Mouse (Mus musculus) bone marrow, adult 2 months (tissue): ENCODE measurements around the gene Sp2. TPM values are rescaled to one million over a fixed set of nuclear protein-coding genes. Genes with fewer than 3 reads are reported as not detected.

ENCODE experiments used
- H3K27ac ChIP-seq: fragments of 200-500 bp; 2 replicates; pipeline ENCODE4 v1.5.1; 2012; ENCODE audit warnings: low read depth, mild to moderate bottlenecking, control low read depth, inconsistent platforms, low read length; ENCODE audit not compliant: control insufficient read depth, poor library complexity, insufficient read depth
- H3K4me1 ChIP-seq: fragments of 200-500 bp; 2 replicates; pipeline ENCODE4 v1.6.1; 2011; ENCODE audit warnings: low read length; ENCODE audit not compliant: control insufficient read depth, insufficient read depth
- H3K4me3 ChIP-seq: fragments of 200-500 bp; replicated peaks from 2 replicates; pipeline ENCODE3; 2011; ENCODE audit warnings: mild to moderate bottlenecking, low read depth, low read length, control low read depth; ENCODE audit not compliant: control insufficient read depth
- CTCF ChIP-seq: fragments of 200-500 bp; IDR thresholded peaks from 2 replicates; pipeline ENCODE4 v1.5.1; 2011; ENCODE audit warnings: low read length, control low read depth; ENCODE audit not compliant: control insufficient read depth, insufficient read depth
- POLR2A ChIP-seq: fragments of 200-500 bp; IDR thresholded peaks from 2 replicates; pipeline ENCODE4 v1.6.1; 2011; ENCODE audit warnings: low read depth, mild to moderate bottlenecking, control low read depth, low read length, borderline replicate concordance; ENCODE audit not compliant: control insufficient read depth
- WGBS: fragments of 180-500 bp; shearing (Covaris S2); methylation state at CpG from one replicate; pipeline ENCODE4 v1.1.7; 2018; 5-methylcytosine and 5-hydroxymethylcytosine counted together
- polyA plus RNA-seq: library from polyadenylated mRNA; stranded (reverse); fragments of >200 nt; gene quantifications from 2 replicates; pipeline ENCODE4 v1.2.4, GENCODE M21; 2011; ENCODE audit warnings: low replicate concordance; ENCODE audit not compliant: missing spikeins, insufficient read depth, insufficient read length

Gene Sp2
- polyA plus RNA-seq, 1 experiment: 16.9 TPM

GRCm38 (mm10) chr11:96969280-96969722 is 13.5 kb downstream of the Sp2 start:
- peaks cover 18% of the 10 kb centered on the region for H3K4me1 ChIP-seq
- no peak for TF ChIP-seq CTCF
- 65% methylated on average over 5 of the region's 5 CpGs for WGBS
- peak overlapping the region; percentile 26 for H3K27ac ChIP-seq
- H3K4me3 ChIP-seq: no peak overlapping the region

- TF ChIP-seq CTCF: no peak
- Histone ChIP-seq H3K4me1 (peaks cover 18% of the 10 kb centered on the region), H3K27ac (peak overlapping the region; percentile 70), H3K4me3 (no peak overlapping the region)
- 75% methylated on average over 6 of the region's 6 CpGs for WGBS
Observed at GRCm38 (mm10) chr11:96968476-96968875, 14.3 kb downstream of the Sp2 start.

DNA sequence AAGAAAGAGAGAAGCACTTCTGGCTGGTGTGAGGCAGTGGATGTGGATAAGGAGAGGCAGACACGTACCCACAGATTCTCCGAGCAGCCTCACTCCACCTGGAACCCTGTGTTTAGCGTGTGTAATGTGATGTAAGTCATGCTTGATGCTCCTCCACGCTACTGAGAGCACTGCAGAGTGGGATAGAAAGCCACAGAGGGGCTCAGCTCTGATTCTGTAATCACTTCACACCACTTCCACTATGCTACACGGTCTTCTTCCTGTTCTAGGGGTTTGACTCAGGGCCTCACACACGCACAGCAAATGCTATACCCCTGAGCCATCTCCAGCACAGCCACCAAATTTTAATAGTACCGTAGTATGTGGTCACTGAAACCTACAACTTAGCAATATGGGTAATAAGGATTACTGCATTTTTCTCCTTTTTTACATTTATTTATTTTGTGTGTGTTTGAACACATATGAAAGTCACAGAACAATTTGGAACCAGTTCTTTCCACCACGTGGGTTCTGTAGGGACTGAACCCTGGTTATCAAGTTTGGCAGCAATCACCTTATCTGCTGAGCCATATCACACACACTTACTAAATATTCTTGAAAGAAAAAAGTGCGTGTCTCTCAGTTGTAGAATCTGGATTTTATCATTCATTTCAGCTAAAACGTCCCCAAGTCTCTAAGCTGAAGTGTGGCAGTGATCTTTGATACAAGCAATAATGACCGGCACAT is 15.1 kb downstream of the Sp2 start:
- Histone ChIP-seq H3K4me1 (peaks cover 16% of the 10 kb centered on the region), H3K4me3 (peak overlapping the region; percentile 67), H3K27ac (peak overlapping the region; percentile 86)
- no peak for TF ChIP-seq POLR2A
- TF ChIP-seq CTCF: no peak
- WGBS: 15% methylated on average over 11 of the region's 11 CpGs

GRCm38 (mm10) chr11:96966914-96967543 is 15.7 kb downstream of the Sp2 start:
- peaks cover 14% of the 10 kb centered on the region for H3K4me1 ChIP-seq
- 3% methylated on average over 13 of the region's 13 CpGs for WGBS
- peak overlapping the region; percentile 67 for H3K4me3 ChIP-seq
- peak overlapping the region; percentile 86 for H3K27ac ChIP-seq
- no peak for TF ChIP-seq POLR2A
- TF ChIP-seq CTCF: no peak

GRCm38 (mm10) chr11:96966172-96966571 is 16.6 kb downstream of the Sp2 start:
- Histone ChIP-seq H3K4me1 (peaks cover 12% of the 10 kb centered on the region), H3K27ac (peak overlapping the region; percentile 47), H3K4me3 (no peak overlapping the region)
- TF ChIP-seq CTCF (no peak), POLR2A (no peak)
- 67% methylated on average over 3 of the region's 3 CpGs for WGBS

DNA sequence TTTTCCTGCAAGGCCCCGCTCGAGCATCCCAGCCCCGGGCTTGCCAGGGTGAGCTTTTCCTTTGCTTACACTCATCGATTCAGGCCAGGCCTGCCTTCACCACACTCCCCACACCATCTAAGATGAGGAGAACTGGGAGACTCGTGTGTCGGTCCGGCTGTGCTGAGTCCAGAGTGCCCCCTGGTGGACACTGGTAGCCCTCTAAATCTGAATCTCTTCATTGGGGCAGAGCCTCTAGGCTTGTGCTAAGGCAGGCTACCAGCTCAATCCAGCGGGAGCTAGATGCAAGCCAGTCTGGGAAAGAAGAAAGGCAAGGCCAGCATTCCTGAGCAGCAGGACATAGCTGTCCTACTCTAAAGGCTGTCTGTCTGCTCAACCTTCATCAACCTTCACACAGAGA is 19.2 kb downstream of the Sp2 start:
- no peak overlapping the region for H3K4me3 ChIP-seq
- no peak overlapping the region for H3K27ac ChIP-seq
- WGBS: 21% methylated on average over 8 of the region's 8 CpGs
- TF ChIP-seq POLR2A: no peak
- peak; percentile 94 for TF ChIP-seq CTCF
- peaks cover 5% of the 10 kb centered on the region for H3K4me1 ChIP-seq

- TF ChIP-seq CTCF: no peak
- no peak for TF ChIP-seq POLR2A
- H3K4me3 ChIP-seq: no peak overlapping the region
- 88% methylated on average over 10 of the region's 10 CpGs for WGBS
- H3K27ac ChIP-seq: peak overlapping the region; percentile 26
- peaks cover 3% of the 10 kb centered on the region for H3K4me1 ChIP-seq
Observed at GRCm38 (mm10) chr11:96957061-96957805, 25.5 kb downstream of the Sp2 start.

GRCm38 (mm10) chr11:96956009-96956724 is 26.6 kb downstream of the Sp2 start:
- Histone ChIP-seq H3K4me3 (no peak overlapping the region), H3K27ac (peak overlapping the region; percentile 36; the same call in 1 of the 2 replicates), H3K4me1 (peaks cover 3% of the 10 kb centered on the region)
- 68% methylated on average over 20 of the region's 20 CpGs for WGBS
- TF ChIP-seq CTCF (peak; percentile 28; the same call in 1 of the 2 replicates), POLR2A (no peak)
